Mouse (Mus musculus): ENCODE measurements at regions not wholly inside any gene's neighbourhood (a gene's known extent, or its start where the extent isn't known, plus 50 kb on each side); places are given as distances from the start of the nearest gene placed in this dataset.

DNA sequence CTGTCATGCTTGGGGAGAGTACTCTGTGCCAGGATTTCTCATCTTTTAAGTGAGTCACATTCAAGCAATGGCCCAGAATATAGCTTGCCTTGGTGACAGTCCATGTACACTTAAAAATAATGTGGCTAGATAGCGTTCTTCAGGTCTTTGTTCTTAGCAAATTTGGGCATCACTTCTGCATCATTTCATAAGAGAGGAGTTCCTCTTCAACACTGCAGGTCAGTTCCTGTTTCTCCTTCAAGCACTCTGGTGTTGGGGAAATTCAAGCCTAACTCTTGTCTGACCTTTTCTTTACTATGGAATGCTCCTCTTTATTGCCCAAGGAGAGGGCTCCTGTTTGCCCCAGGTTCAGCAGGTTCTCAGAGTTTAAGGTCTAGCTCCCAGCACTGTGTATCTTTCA, 175.7 kb downstream of the Pik3r1 start:
- 94% methylated on average over 1 of the region's 1 CpGs for WGBS

DNA sequence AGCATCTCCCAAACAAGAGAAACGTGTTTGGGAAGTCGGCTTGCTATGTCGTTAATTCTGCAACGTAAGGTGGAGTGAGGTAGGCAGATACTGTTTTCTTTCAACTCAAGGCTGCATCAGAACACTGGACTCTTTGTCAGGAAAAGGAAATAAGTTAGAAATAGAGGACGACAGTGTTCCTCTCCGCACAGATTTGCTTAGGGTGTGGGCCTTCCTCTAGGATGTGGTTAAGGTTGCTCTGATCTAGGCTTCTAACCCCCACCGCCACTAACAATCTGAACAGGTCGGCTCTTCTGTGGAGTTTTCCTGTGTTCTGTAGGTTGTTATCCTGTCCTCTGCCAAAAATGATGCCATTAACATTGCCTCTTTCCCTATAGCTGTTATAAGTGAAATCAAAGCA, 179.1 kb downstream of the Pik3r1 start:
- H3K27me3 ChIP-seq = no peaks in the 10 kb centered on the region
- H3K36me3 ChIP-seq (replicated peaks) = no peaks in the 10 kb centered on the region
- no peak overlapping the region for H3K27ac ChIP-seq
- no peaks in the 10 kb centered on the region for H3K4me1 ChIP-seq
- no peaks in the 10 kb centered on the region for H3K9me3 ChIP-seq
- WGBS = 86% methylated on average over 8 of the region's 8 CpGs
- H3K4me2 ChIP-seq = no peak overlapping the region
- H3K4me3 ChIP-seq (replicated peaks) = no peak overlapping the region
- H3K9ac ChIP-seq = no peak overlapping the region
- ATAC-seq (ENCODE audit: low FRiP score) = no peak

More for the DNA sequence above, 175.7 kb downstream of the Pik3r1 start:
- no peak overlapping the region for H3K27ac ChIP-seq
- no peak overlapping the region for H3K4me3 ChIP-seq (replicated peaks)
- H3K4me1 ChIP-seq = no peaks in the 10 kb centered on the region
- H3K9me3 ChIP-seq = no peaks in the 10 kb centered on the region
- no peak overlapping the region for H3K4me2 ChIP-seq
- no peak for ATAC-seq (ENCODE audit: low FRiP score)
- H3K27me3 ChIP-seq = no peaks in the 10 kb centered on the region
- no peaks in the 10 kb centered on the region for H3K36me3 ChIP-seq (replicated peaks)
- no peak overlapping the region for H3K9ac ChIP-seq

GRCm38 (mm10) chr13:101586787-101587186, 181.2 kb downstream of the Pik3r1 start:
- ATAC-seq (ENCODE audit: low FRiP score) = no peak
- no peaks in the 10 kb centered on the region for H3K36me3 ChIP-seq (replicated peaks)
- no peaks in the 10 kb centered on the region for H3K27me3 ChIP-seq
- no peak overlapping the region for H3K4me2 ChIP-seq
- H3K4me1 ChIP-seq = no peaks in the 10 kb centered on the region
- no peaks in the 10 kb centered on the region for H3K9me3 ChIP-seq
- 81% methylated on average over 2 of the region's 2 CpGs for WGBS
- no peak overlapping the region for H3K9ac ChIP-seq
- no peak overlapping the region for H3K4me3 ChIP-seq (replicated peaks)
- H3K27ac ChIP-seq = no peak overlapping the region

DNA sequence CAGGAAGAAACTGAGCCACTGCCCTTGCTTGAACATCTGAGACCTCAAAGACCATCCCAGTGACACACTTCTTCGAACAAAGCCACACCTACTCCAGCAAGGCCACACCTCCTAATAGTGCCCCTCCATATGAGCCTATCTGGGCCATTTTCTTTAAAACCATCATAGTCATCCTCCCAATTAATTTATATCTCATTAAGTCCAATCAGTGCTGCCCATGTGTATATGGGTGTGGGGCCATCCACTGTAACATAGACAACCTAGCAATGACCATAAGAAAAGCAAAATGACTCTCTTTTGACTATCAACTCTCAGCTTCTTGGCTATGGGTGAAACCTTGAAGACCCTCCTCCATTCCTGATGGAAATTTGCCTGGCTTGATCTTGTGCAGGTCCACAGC, 191.5 kb downstream of the Pik3r1 start:
- Histone ChIP-seq H3K36me3 (replicated peaks) (no peaks in the 10 kb centered on the region), H3K4me3 (replicated peaks) (no peak overlapping the region), H3K27me3 (no peaks in the 10 kb centered on the region), H3K4me1 (no peaks in the 10 kb centered on the region), H3K9ac (no peak overlapping the region), H3K4me2 (no peak overlapping the region), H3K9me3 (no peaks in the 10 kb centered on the region), H3K27ac (no peak overlapping the region)
- no peak for ATAC-seq (ENCODE audit: low FRiP score)
- 100% methylated on average over 1 of the region's 1 CpGs for WGBS

DNA sequence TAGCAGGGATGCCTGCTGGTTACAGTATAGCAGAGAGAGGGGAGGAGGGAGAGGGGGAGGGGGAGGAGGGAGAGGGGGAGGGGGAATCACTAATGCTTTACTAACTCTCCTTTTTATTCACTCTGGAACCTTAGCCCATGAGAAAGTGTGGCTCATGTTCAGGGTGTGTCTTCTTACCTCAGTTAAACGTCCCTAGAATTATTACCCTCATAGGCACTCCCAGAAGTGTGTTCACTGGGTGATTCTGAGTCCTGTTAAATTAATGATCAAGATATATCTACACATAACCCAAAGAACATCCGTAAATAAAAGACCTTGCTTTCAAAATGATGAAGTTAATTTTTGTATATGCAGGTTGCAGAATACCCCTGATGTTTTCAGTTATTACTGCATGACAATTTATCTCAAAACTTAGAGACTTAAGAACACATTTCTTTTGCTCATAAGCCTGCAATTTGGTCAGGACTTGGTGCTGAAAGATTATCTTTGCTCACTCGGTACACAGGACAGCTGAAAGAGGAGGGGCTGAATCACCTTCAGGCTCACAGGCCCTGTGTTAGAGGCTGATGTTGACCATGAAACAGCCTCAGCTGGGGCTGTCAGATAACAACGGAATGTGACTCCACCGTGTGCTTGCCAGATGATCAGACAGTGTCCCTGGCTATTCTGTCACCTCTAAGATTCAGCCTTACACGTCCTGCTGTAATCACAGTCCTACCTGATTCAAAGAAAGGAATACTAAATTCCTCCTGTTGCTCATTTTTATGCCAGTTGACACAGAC, 195.0 kb downstream of the Pik3r1 start:
- H3K4me3 ChIP-seq (replicated peaks) = no peak overlapping the region
- no peak overlapping the region for H3K9ac ChIP-seq
- ATAC-seq (ENCODE audit: low FRiP score) = no peak
- no peak overlapping the region for H3K27ac ChIP-seq
- no peaks in the 10 kb centered on the region for H3K27me3 ChIP-seq
- no peaks in the 10 kb centered on the region for H3K9me3 ChIP-seq
- H3K4me1 ChIP-seq = peaks cover 10% of the 10 kb centered on the region
- no peaks in the 10 kb centered on the region for H3K36me3 ChIP-seq (replicated peaks)
- H3K4me2 ChIP-seq = no peak overlapping the region
- 83% methylated on average over 6 of the region's 6 CpGs for WGBS

DNA sequence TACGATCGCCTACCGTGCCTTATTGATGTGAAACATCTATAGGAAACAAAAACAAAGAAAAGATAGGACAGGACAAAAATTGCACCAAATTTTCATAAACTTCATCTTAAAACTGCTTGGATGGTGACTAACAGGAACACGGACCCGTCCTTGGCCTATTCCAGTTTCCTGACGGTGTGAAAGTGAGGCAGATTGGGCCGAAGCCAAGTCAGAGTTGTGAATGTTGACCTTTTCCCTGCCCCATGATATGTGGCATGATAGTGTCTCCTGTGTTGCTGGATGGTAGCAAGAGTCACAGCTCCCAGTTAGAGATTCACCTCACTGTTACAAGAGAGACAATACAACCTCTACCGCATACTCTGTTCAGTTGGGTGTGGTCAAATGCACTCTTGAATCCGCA, 195.8 kb downstream of the Pik3r1 start:
- peaks cover 10% of the 10 kb centered on the region for H3K4me1 ChIP-seq
- no peaks in the 10 kb centered on the region for H3K9me3 ChIP-seq
- no peak overlapping the region for H3K4me3 ChIP-seq (replicated peaks)
- H3K27ac ChIP-seq = no peak overlapping the region
- no peak overlapping the region for H3K4me2 ChIP-seq
- H3K9ac ChIP-seq = no peak overlapping the region
- 95% methylated on average over 9 of the region's 9 CpGs for WGBS
- no peak for ATAC-seq (ENCODE audit: low FRiP score)
- no peaks in the 10 kb centered on the region for H3K36me3 ChIP-seq (replicated peaks)
- H3K27me3 ChIP-seq = no peaks in the 10 kb centered on the region

GRCm38 (mm10) chr13:101570034-101570433, 198.0 kb downstream of the Pik3r1 start:
- no peak overlapping the region for H3K4me3 ChIP-seq (replicated peaks)
- H3K4me1 ChIP-seq = peaks cover 10% of the 10 kb centered on the region
- 34% methylated on average over 4 of the region's 4 CpGs for WGBS
- H3K27me3 ChIP-seq = no peaks in the 10 kb centered on the region
- H3K36me3 ChIP-seq (replicated peaks) = no peaks in the 10 kb centered on the region
- H3K9ac ChIP-seq = no peak overlapping the region
- no peak overlapping the region for H3K4me2 ChIP-seq
- ATAC-seq (ENCODE audit: low FRiP score) = no peak
- no peaks in the 10 kb centered on the region for H3K9me3 ChIP-seq
- no peak overlapping the region for H3K27ac ChIP-seq

- WGBS = 58% methylated on average over 6 of the region's 6 CpGs
- Histone ChIP-seq H3K27ac (no peak overlapping the region), H3K9me3 (no peaks in the 10 kb centered on the region), H3K9ac (no peak overlapping the region), H3K4me3 (replicated peaks) (no peak overlapping the region), H3K4me2 (no peak overlapping the region), H3K27me3 (no peaks in the 10 kb centered on the region), H3K36me3 (replicated peaks) (no peaks in the 10 kb centered on the region), H3K4me1 (peaks cover 10% of the 10 kb centered on the region)
- peak; percentile 55; the same call in 1 of the 2 replicates for ATAC-seq (ENCODE audit: low FRiP score)
Measured at GRCm38 (mm10) chr13:101568985-101569631, 198.9 kb downstream of the Pik3r1 start.

DNA sequence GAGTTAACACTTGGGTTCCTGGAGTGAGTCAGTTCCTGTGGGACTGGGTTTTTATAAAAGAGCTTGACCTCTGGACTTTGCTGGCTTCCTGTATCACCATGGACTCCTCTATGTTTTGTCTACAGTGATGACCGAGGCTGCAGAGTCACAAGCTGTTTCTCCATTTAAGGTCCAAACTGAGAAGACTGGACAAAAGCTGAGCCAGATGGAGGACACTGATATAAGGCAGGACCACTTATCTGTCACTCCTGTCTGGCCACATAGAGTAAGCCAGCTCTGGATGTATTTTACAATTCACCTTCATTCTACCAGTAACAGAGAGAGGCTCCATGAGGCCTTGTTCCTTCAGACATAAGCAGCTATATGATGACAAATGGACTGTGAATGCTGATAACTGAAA, 202.7 kb downstream of the Pik3r1 start:
- no peaks in the 10 kb centered on the region for H3K36me3 ChIP-seq (replicated peaks)
- H3K9ac ChIP-seq = no peak overlapping the region
- no peak overlapping the region for H3K4me3 ChIP-seq (replicated peaks)
- H3K27ac ChIP-seq = no peak overlapping the region
- H3K4me1 ChIP-seq = peaks cover 10% of the 10 kb centered on the region
- no peaks in the 10 kb centered on the region for H3K27me3 ChIP-seq
- ATAC-seq (ENCODE audit: low FRiP score) = no peak
- H3K4me2 ChIP-seq = no peak overlapping the region
- 90% methylated on average over 1 of the region's 1 CpGs for WGBS
- no peaks in the 10 kb centered on the region for H3K9me3 ChIP-seq

DNA sequence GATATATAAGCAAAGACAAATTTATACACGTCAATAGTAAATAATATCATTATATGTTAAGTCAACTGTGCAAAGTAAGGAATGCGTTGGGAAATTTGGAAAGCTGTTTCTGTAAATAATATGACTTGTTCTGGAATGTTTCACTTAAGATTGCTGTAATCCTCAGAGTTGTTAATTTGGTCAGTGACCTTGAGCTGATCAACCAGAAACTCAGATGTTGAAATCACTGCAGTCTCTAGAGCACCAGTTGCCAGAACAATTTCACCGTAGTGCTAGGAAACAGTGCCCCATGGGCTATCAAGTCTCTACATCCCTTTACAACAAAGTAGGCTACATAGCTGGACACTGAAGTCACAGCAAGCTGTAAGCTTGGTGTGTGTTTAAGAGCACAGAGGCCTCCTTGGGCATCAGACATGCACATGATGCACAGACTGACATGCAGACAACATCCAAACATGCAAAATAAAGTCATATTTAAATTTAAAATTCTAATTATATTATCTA, 212.6 kb downstream of the Pik3r1 start:
- WGBS = 92% methylated on average over 3 of the region's 3 CpGs
- no peak overlapping the region for H3K4me3 ChIP-seq (replicated peaks)
- no peaks in the 10 kb centered on the region for H3K9me3 ChIP-seq
- H3K4me1 ChIP-seq = peaks cover 6% of the 10 kb centered on the region
- no peaks in the 10 kb centered on the region for H3K27me3 ChIP-seq
- no peak overlapping the region for H3K9ac ChIP-seq
- H3K4me2 ChIP-seq = no peak overlapping the region
- no peak for ATAC-seq (ENCODE audit: low FRiP score)
- no peak overlapping the region for H3K27ac ChIP-seq
- no peaks in the 10 kb centered on the region for H3K36me3 ChIP-seq (replicated peaks)

- no peak for ATAC-seq (ENCODE audit: low FRiP score)
- H3K4me2 ChIP-seq = no peak overlapping the region
- H3K27me3 ChIP-seq = no peaks in the 10 kb centered on the region
- 69% methylated on average over 8 of the region's 8 CpGs for WGBS
- H3K9me3 ChIP-seq = no peaks in the 10 kb centered on the region
- H3K27ac ChIP-seq = no peak overlapping the region
- H3K4me3 ChIP-seq (replicated peaks) = no peak overlapping the region
- peaks cover 6% of the 10 kb centered on the region for H3K4me1 ChIP-seq
- H3K9ac ChIP-seq = no peak overlapping the region
- no peaks in the 10 kb centered on the region for H3K36me3 ChIP-seq (replicated peaks)
Measured at GRCm38 (mm10) chr13:101553131-101553549, 214.9 kb downstream of the Pik3r1 start.

DNA sequence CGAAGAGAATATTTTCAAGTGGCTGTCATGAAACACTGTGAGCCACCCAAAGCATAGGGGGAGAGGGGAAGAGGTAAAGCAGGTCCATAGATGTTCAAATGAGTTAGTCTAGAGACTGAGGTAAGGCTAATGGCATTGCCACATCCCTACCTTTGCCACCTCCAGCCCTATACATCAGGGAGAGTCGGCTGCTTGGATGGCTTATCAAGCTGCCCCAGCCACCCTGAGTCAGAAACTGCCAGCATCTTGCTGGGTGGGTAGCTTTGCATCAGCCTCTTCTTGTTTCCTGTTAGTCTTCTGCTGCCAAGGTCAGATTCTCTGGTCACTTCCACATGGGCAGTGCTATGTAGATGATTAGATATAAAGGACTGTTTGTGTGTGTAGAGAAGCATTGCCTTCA, 215.6 kb downstream of the Pik3r1 start:
- no peaks in the 10 kb centered on the region for H3K27me3 ChIP-seq
- H3K4me3 ChIP-seq (replicated peaks) = no peak overlapping the region
- WGBS = 98% methylated on average over 2 of the region's 2 CpGs
- H3K9ac ChIP-seq = no peak overlapping the region
- no peak for ATAC-seq (ENCODE audit: low FRiP score)
- H3K9me3 ChIP-seq = no peaks in the 10 kb centered on the region
- H3K4me2 ChIP-seq = no peak overlapping the region
- peaks cover 6% of the 10 kb centered on the region for H3K4me1 ChIP-seq
- H3K36me3 ChIP-seq (replicated peaks) = no peaks in the 10 kb centered on the region
- no peak overlapping the region for H3K27ac ChIP-seq

- 90% methylated on average over 6 of the region's 6 CpGs for WGBS
- Histone ChIP-seq H3K27ac (no peak overlapping the region), H3K36me3 (replicated peaks) (no peaks in the 10 kb centered on the region), H3K4me1 (peaks cover 6% of the 10 kb centered on the region), H3K27me3 (no peaks in the 10 kb centered on the region), H3K9ac (no peak overlapping the region), H3K9me3 (no peaks in the 10 kb centered on the region), H3K4me3 (replicated peaks) (no peak overlapping the region), H3K4me2 (no peak overlapping the region)
- ATAC-seq (ENCODE audit: low FRiP score) = no peak
Measured at GRCm38 (mm10) chr13:101551068-101551467, 216.9 kb downstream of the Pik3r1 start.

All from forebrain, embryonic 12.5 days (tissue).